Mouse (Mus musculus): ENCODE data around the gene Gdpd4.

- TF ChIP-seq POLR2A (IDR thresholded peaks at IDR 0.05; ENCODE audit: insufficient read depth, low read depth, low read length) = no peak
- TF ChIP-seq CTCF (IDR thresholded peaks at IDR 0.05; ENCODE audit: insufficient read depth, low read depth, low read length) = no peak
These were observed 46.4 kb upstream of the Gdpd4 start for GRCm38 (mm10) chr7:97873317-97873716.

Measured in olfactory bulb, adult 2 months (tissue).